Mouse (Mus musculus) cerebellum, adult 8-10 months (tissue): ENCODE data around the gene Aff1.
A peak's percentile ranks its signal among the peaks of the same experiment; 100 is the strongest.

Experiments
- DNase-seq: peaks from one replicate; pipeline ENCODE4 v3.0.0; 2022

Gene Aff1

GRCm38 (mm10) chr5:103774703-103775333, 82.6 kb downstream of the Aff1 start:
- DNase-seq = no peak

- no peak for DNase-seq
Observed at GRCm38 (mm10) chr5:103775429-103775828, 83.3 kb downstream of the Aff1 start.

GRCm38 (mm10) chr5:103776842-103777241, 84.7 kb downstream of the Aff1 start:
- no peak for DNase-seq

- no peak for DNase-seq
Observed at GRCm38 (mm10) chr5:103777446-103777845, 85.3 kb downstream of the Aff1 start.

GRCm38 (mm10) chr5:103778314-103779117, 86.3 kb downstream of the Aff1 start:
- no peak for DNase-seq

GRCm38 (mm10) chr5:103779836-103780235, 87.7 kb downstream of the Aff1 start:
- no peak for DNase-seq

GRCm38 (mm10) chr5:103780266-103780665, 88.1 kb downstream of the Aff1 start:
- DNase-seq = no peak

- DNase-seq = peak; percentile 51
Observed at GRCm38 (mm10) chr5:103780836-103781235, 88.7 kb downstream of the Aff1 start.

- DNase-seq = no peak
Observed at GRCm38 (mm10) chr5:103783086-103783668, 91.0 kb downstream of the Aff1 start.

- no peak for DNase-seq
Observed at GRCm38 (mm10) chr5:103786096-103786495, 93.9 kb downstream of the Aff1 start.

GRCm38 (mm10) chr5:103788476-103788875, 96.3 kb downstream of the Aff1 start:
- peak; percentile 32 for DNase-seq

GRCm38 (mm10) chr5:103788976-103789375, 96.8 kb downstream of the Aff1 start:
- DNase-seq = peak; percentile 30

- peak; percentile 87 for DNase-seq
Observed at GRCm38 (mm10) chr5:103789619-103790116, 97.5 kb downstream of the Aff1 start.

GRCm38 (mm10) chr5:103791741-103792140, 99.6 kb downstream of the Aff1 start:
- DNase-seq = no peak

- no peak for DNase-seq
Observed at GRCm38 (mm10) chr5:103795121-103795520, 102.9 kb downstream of the Aff1 start.

- DNase-seq = no peak
Observed at GRCm38 (mm10) chr5:103796035-103796434, 103.9 kb downstream of the Aff1 start.

- no peak for DNase-seq
Observed at GRCm38 (mm10) chr5:103797774-103798173, 105.6 kb downstream of the Aff1 start.

GRCm38 (mm10) chr5:103799438-103799837, 107.3 kb downstream of the Aff1 start:
- no peak for DNase-seq

GRCm38 (mm10) chr5:103800009-103800408, 107.8 kb downstream of the Aff1 start:
- DNase-seq = no peak

GRCm38 (mm10) chr5:103803386-103803785, 111.2 kb downstream of the Aff1 start:
- DNase-seq = no peak

- DNase-seq = peak; percentile 40
Observed at GRCm38 (mm10) chr5:103803927-103804590, 111.9 kb downstream of the Aff1 start.

- no peak for DNase-seq
Observed at GRCm38 (mm10) chr5:103806851-103807578, 114.8 kb downstream of the Aff1 start.
